Mouse (Mus musculus) layer of hippocampus, postnatal 10 days (tissue): ENCODE measurements around the gene Gm14418. TPM values are rescaled to one million over a fixed set of nuclear protein-coding genes. Genes with fewer than 3 reads are reported as not detected.
"Not testable (repeated sequence)": the region's sequence is repeated elsewhere in the genome, so short reads cannot be mapped to it uniquely, and the experiment has no call there.

Source experiments
- DNase-seq, 2 experiments: peaks; one replicate each; pipeline ENCODE4 v3.0.0; 2021; ENCODE audit warnings: low spot score in 2 of 2
- long read RNA-seq: library from polyadenylated mRNA; stranded (forward); transcript quantifications from one replicate; pipeline ENCODE4 v2.0.0, GENCODE M21; 2023
- total RNA-seq, 2 experiments: library from RNA; stranded (reverse); gene quantifications; 2 replicates each; pipeline ENCODE4 v1.2.3; 2021

The Gm14418 gene
- total RNA-seq = 10 to 100 TPM; 31.6 to 37.6 TPM
- long read RNA-seq, transcript Gm14418-201 (4 exons, 1,415 nt) = major isoform, 6 of 47 reads
- long read RNA-seq, partial matches to known transcripts = 4 of 47 reads
- long read RNA-seq, other reads (novel, unspliced or antisense) = 36 of 47 reads

- not testable (repeated sequence) for DNase-seq
Observed at GRCm38 (mm10) chr2:177398096-177398495, at the start of gene Gm14418. Gm14418 (minus strand) TSS chr2:177398320.

Other genes starting within 250 kb of the Gm14418 start
- 10 to 100 TPM; 61.6 to 70.5 TPM for gene Gm14410, start 191.9 kb downstream of the Gm14418 start, total RNA-seq
- 1 to 10 TPM; 1.3 TPM for gene Gm14409, start 131.3 kb downstream of the Gm14418 start, total RNA-seq
- gene Gm14412, start 74.0 kb downstream of the Gm14418 start, total RNA-seq = 1 to 10 TPM; 2.2 to 2.8 TPM
- gene Zfp970, start 66.4 kb upstream of the Gm14418 start, total RNA-seq = 10 to 100 TPM; 28.7 to 30.8 TPM
- gene Gm14403, start 99.9 kb upstream of the Gm14418 start, total RNA-seq = 10 to 100 TPM; 28.2 to 29.1 TPM
- not detected for gene Gm14406, start 179.9 kb upstream of the Gm14418 start, total RNA-seq